Mouse (Mus musculus) G1E (cell line): ENCODE data around the gene Cox14.

Experiments
- CTCF ChIP-seq: IDR thresholded peaks from 2 replicates; pipeline ENCODE4 v1.5.1; 2012; ENCODE audit warnings: low read depth, low read length, inconsistent platforms, mixed read lengths
- TAL1 ChIP-seq: conservative IDR thresholded peaks from 2 replicates; pipeline ENCODE4 v1.6.1; 2012; ENCODE audit warnings: low read depth, low read length, inconsistent platforms, mixed read lengths

DNA sequence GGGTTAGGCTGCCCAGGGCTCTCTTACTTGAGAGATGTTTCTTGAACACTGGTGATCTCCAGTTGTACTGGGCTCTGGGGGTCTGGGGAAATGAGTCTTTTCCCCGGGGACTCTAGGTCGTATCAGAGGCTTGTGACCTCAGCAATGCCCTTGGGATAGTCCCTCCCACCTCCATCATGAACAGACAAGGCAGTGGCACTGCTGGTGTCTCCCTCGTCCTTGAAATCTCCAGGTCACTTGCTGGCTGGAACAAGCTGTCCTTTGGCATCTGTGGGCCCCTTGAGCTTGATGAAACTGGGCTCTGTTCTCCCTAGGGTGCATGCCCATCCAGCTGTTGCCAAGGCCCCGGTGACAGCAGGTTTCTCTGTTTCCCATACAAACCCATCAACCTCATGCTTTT is 11.2 kb upstream of the Cox14 start:
- TF ChIP-seq TAL1 (no peak), CTCF (no peak)
